Mouse (Mus musculus): ENCODE data around the gene Fbxo34.
"Not testable (repeated sequence)": the region's sequence is repeated elsewhere in the genome, so short reads cannot be mapped to it uniquely, and the experiment has no call there.

The Fbxo34 gene

DNA sequence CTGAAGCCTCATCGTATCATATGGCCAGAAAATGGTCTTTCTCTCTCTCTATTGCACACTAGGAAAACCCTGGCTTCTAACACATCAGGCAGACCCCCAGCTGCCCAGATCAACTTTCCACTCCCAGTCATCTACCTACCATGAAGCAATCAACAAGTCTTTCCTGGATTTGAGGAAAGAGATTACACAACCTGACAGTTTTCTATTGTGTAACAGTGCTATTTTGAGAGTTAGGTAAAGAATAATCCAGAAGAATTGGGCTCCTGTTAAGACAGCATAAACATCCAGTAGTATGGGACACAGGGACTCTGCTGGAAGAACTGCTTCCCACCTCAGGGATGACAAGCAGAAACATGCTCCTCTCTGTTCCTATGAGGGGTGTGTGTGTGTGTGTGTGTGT, 112.3 kb downstream of the Fbxo34 start:
- peak; percentile 51 for DNase-seq (ENCODE audit: low spot score)

DNA sequence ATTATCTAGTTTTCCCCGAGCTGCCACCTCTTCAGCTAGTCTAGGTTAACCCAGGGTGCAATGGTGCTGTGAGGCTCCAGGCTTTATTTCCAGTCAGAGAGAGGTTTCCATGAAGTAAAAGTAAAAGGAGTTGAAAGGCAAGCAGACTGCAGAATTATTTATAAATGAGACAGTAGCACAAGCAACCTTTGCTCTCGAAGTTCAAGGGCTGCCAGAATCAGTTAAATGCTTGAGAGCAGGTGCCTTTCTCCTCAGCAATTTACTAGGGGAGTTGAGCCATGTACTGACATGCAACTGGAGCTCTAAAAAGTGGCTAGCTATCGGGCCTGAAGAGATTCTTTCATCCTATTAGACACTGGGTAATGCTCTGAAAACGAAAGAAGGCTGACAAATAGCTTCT, 112.9 kb downstream of the Fbxo34 start:
- no peak for DNase-seq (ENCODE audit: low spot score)

DNA sequence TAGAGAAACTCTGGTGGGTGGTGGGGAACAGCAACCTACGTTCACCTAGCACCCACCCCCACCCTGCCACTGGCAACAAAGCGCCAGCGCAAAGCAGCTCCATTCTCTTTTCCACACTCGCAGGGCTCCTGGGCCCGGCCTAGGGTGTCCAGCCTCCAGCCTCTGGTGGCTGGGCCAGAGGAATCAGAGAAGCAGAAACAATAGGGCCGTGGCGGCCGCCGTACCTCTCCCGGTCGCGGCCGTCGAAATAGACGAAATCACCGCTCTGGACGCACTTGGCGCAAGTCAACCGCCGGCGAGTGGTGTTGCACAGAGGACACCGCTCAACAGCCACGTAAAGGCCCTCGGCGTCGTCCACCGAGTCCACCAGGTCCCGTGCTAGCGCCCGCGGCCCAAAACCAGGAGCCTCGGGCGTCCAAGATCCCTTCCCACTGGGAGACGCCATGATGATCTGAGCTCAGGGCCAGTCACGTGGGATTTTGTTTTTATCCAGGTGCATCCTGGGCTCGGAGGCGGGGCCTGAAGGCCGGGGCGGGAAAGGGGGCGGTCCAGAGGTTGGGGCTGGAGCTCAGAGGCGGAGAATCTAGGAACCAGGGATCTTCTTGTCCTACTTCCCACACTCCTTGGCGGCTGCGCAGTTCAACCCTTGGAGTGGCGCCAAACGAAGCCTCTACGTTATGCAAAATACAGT, 117.9 kb downstream of the Fbxo34 start:
- DNase-seq (ENCODE audit: low spot score): peak; percentile 96

DNA sequence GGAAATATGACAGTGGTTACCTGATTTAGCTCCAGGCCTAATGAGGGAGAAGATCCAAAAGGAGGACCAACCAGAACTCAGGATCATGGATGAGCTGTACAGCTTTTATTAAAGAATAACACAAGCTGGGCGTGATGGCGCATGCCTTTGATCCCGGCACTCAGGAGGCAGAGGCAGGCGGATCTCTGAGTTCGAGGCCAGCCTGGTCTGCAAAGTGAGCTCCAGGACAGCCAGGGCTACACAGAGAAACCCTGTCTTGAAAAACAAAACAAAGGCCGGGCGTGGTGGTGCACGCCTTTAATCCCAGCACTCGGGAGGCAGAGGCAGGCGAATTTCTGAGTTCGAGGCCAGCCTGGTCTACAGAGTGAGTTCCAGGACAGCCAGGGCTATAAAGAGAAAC, 120.3 kb downstream of the Fbxo34 start, which contains the start of gene Atg14:
TSS of gene Atg14 (minus strand) at position 101 of the 400 bp plus-strand sequence.
- DNase-seq (ENCODE audit: low spot score): not testable (repeated sequence)

DNA sequence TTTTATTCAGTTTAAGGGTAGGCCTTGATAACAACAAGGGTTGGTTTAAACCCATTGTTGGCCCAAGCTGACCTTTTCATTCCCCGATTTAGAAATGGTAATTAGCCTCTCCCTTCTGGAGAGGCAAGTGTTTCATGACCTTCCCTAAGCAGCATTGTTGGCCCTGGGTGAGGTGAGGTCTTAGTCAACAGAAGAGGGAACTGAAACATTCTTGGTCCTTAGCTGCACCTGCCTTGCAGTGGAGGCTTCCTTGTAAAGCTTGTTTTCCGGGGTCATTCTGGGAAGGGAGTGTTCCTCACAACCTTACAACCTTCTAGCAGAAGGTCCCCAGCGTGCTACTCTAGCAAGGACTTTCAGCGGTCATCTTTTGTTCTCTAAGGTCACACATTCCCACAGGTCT, 122.5 kb downstream of the Fbxo34 start:
- peak; percentile 22 for DNase-seq (ENCODE audit: low spot score)

DNA sequence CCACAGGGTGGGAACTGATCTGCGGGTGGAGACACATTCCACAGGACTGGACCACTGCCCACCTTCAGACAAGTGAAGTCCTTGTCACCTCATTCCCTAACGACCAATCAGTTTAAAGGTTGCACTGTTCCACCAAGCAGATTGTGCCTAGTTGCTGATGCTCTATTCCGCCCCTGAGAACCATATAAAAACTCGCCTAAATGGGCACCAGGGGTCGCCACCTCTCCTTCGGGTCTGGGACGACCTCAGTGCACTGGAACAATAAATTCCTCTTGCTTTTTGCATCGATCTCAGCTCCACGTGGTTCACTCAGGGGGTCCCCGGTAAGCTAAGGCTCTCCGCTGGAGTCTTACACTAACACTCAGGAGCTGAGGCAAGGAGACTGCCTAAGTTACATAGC, 124.5 kb downstream of the Fbxo34 start:
- DNase-seq (ENCODE audit: low spot score): no peak

DNA sequence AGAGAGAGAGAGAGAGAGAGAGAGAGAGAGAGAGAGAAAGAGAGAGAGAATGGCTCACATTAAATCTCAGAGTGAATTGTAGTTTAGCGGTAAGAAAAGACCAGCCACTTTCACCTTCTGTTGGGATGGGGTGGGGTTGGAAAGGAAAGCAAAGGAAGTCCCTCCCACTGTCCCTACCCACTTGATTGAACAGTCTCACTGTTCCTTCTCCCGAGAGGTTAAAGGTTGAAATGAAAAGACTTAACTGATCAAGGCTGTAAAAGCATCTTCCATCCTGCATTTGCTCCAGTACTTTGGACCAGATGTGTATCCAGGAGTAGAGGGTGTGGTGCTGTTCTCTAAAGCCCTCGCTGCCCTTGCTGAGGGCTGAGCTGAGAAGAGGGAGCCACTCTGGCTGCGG, 126.5 kb downstream of the Fbxo34 start:
- no peak for DNase-seq (ENCODE audit: low spot score)

DNA sequence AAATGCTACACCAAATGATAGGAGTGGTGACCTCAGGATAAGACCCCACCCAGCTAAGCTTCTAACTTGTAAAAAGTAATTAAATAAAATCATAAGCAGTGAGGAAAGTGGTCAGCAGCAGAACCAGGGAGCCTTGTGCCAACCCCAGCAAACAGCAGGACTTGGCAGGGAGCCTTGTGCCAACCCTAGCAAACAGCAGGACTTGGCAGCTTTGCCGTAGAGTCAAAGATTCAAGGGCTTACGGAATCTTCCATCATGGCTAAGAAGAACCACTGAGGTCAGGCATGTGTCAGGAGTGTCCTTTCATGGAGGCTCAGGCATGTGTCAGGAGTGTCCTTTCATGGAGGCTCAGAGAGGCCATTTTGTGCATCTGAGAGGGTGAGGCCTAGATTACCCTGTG, 127.9 kb downstream of the Fbxo34 start:
- peak; percentile 29 for DNase-seq (ENCODE audit: low spot score)

DNA sequence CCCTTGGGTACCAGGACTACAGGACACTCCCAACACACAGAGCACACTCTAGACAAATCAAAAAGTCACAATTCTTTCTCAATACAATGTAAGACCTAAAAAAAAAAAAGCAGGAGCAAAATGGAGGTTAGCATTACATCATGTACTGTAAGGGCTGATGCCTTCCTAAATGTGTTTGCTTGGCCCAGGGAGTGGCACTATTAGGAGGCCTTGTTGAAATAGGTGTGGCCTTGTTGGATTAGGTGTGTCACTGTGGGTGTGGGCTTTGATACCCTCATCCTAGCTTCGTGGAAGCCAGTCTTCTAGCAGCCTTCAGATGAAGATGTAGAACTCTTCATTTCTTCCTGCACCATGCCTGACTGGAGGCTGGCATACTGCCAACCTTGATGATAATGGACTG, 131.1 kb downstream of the Fbxo34 start:
- no peak for DNase-seq (ENCODE audit: low spot score)
